Mouse (Mus musculus) embryo, embryonic 11 days (tissue): ENCODE measurements around the gene Rps7.
A peak's percentile ranks its signal among the peaks of the same experiment; 100 is the strongest.

Source experiments
- DNase-seq: peaks from one replicate; pipeline ENCODE4 v3.0.0-alpha.2; 2015

Rps7 gene

DNA sequence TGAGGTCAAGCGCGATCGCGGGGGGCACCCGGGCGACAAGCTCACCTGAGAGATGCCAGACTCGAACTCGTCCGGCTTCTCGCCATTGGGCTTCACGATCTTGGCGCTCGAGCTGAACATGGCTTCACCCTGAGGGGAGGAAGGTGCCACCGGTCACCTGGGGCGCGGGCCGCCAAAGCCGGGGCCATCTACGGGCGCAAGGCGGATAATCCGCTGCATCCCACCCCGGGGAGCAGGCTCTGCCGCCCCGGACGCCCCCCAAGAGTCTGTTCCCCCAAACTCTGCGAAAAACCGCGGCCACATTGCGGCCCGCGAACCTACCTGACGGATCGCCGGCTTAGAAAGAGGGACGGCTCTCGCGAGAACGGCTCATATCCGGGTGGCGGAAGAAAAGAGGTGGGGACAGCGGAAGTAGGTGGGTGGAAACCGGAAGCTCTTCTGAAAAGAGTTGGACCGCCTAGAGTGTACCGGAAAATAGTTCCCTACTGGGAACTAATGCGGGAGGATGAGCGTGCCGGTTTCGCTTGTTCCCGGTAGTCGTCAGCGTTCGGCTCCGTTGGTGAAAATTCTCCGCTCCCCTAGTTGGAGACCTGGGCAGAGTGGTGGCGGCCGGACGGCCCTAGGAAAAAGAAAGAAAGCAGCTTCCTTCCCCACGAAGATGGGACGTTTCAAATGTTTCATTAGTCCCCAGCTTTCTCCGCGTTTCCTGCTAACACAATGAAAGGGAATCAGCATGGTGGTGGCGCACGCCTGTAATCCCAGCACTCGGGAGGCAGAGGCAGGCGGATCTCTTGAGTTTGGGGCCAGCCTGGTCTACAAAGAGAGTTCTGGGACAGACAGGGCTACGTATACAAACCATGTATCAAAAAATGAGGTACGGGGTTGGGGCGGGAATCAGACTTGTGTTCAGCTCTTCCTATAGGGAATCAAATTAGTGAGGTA, at the start of gene Rps7:
Gene Rps7, minus strand, starts transcription at position 419 of the 942 bp plus-strand sequence.
- DNase-seq = peak; percentile 92

- DNase-seq = no peak
These were observed 48.9 kb upstream of the Rps7 start for GRCm38 (mm10) chr12:28684674-28685073.

GRCm38 (mm10) chr12:28675925-28676209, 40.1 kb upstream of the Rps7 start:
- no peak for DNase-seq

GRCm38 (mm10) chr12:28675121-28675924, 39.6 kb upstream of the Rps7 start, which contains the start of gene Adi1:
TSS of gene Adi1 (plus strand) at chr12:28675231.
- DNase-seq = peak; percentile 92

DNA sequence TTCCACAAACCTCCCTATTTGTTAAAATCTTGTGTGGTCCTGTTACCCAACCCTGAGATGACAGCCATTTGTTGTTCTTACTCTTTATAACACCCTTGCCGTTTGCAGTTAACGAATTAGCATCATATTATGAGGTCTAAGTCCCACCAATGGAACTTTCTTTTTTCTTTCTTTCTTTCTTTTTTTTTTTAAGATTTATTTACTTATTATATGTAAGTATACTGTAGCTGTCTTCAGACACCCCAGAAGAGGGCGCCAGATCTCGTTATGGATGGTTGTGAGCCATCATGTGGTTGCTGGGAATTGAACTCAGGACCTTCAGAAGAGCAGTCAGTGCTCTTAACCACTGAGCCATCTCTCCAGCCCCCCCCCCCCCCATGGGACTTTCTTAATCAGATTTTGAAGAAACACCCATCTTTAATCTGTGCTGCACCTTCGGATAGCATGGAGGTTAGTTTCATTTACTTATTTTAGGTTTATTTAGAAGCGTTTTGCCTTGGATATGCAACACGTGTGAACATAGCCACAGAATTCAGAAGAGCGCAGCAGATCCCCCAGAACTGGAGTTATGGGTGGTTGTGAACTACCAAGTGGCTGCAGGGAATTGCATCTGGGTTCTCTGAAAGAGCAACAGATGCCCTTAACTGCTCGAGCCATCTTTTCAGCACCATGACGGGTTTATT, 38.4 kb upstream of the Rps7 start:
- no peak for DNase-seq

- no peak for DNase-seq
These were observed 31.5 kb upstream of the Rps7 start for GRCm38 (mm10) chr12:28667287-28667686.

DNA sequence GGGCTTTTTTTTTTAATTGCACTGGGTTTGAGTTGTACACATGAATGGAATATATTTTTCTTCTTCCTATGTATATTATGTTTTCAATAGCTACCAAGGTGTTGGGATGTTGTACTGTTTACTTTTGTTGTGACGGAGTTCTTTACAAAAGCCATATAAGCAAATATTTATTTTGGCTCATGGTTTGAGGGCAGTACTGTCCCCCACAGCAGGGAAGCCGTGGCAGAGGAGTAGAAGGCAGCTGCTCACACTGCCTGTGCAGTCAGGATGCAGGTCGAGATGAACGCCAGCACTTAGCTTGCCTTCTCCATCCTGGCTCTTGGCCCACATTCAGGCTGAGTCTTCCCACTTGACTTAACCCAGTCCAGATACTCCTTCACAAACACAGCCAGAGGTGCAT, 31.0 kb upstream of the Rps7 start:
- no peak for DNase-seq

- no peak for DNase-seq
These were observed 26.9 kb upstream of the Rps7 start for GRCm38 (mm10) chr12:28662628-28663027.

GRCm38 (mm10) chr12:28649141-28650110, 13.7 kb upstream of the Rps7 start, which contains the start of gene Rnaseh1:
TSS of gene Rnaseh1 (plus strand) at chr12:28649602.
- DNase-seq = peak; percentile 96

DNA sequence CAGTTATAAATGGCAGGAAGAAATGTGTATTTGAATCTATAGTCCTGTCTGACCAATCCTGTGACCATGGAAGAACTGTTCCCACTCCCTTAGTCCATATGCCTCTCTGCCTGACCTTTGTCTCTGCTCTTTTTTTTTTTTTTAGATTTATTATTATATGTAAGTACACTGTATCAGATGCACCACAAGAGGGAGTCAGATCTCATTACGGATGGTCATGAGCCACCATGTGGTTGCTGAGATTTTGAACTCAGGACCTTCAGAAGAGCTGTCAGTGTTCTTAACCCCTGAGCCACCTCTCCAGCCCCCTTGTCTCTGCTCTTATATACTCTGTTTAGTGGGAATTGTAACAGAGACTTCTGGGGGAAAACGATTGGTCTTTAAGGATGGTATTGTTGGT, 3.0 kb upstream of the Rps7 start:
- DNase-seq = no peak

DNA sequence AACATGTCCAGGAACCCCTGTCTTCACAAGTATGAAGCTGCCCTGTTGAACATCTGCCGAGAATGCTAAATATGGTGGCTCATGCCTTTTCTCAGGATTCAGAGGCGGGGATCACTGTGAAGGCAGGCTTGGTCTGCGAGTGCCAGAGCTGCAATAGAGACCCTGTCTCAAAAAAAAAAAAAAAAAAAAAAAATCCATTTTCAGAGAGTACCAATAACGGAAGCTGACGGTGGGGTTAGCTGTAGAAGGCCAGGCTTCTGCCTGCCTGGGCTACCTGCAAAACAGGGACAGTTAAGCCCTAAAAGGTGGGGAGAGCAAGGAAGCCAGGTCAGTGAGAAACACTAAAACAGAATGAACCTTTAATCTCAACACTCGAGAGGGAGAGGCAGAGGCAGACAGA, 790 bp upstream of the Rps7 start:
- DNase-seq = no peak

DNA sequence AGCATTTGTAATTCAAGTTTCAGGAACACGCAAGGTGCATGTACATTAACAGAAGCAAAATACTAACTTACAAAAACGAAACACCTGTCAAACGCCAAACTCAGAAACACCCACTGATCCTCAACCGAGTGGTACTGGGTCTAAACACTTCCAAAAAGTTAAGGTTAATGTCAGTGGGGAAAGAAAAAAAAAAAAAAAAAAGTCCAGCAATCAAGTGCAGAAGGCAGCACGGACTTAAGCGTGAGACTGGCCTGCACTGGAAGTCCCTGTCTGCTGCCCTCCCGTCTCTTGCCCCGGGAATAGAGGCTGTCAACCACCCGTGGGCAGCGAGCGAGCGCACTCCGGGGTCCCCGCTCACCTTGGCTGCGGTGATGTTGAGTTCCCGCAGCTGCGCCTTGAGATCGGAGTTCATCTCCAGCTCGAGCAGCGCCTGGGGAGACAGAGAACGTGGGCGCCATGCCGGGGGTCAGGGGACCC, 657 bp downstream of the Rps7 start:
- no peak for DNase-seq

GRCm38 (mm10) chr12:28628436-28628835, 7.3 kb downstream of the Rps7 start:
- no peak for DNase-seq

- no peak for DNase-seq
These were observed 8.7 kb downstream of the Rps7 start for GRCm38 (mm10) chr12:28627092-28627491.

GRCm38 (mm10) chr12:28625407-28625806, 10.3 kb downstream of the Rps7 start:
- DNase-seq = no peak

DNA sequence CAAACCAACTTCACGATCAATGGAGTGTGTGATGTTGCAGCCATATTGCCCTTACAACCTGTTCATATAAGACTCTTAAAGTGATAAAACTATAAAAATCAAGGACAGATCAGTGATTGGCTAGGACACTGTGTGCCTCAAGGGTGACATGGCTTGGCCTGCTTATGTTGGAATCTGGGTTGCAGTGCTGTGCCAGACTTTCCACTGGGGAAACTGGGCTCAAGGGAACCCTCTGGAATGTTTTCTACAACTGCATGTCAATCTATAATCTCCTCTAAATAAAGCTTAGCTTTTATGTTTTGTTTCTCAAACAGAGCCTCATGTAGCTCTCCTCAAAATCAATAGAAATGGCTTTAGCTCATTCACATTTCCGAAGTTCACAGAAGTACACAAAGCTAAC, 11.5 kb downstream of the Rps7 start:
- DNase-seq = no peak

DNA sequence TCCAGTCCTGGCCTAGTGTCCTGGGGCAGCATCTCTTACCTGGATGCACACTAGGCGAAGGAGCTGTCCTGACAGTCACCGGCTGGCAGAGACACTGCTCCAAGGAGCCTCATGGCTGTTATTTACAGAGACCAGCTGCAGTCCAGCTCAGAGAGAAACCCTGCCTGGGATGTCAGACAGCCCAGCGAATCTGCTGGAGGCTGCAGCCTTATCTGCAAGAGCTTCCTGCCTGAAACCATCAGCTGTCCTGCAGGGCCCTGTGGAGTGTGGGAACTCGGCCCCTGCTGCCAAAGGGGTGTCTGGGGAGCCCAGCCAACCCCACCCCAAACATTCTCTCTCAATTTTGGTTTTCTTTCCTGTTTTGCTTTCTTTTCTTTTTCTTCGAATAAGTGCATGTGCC, 12.6 kb downstream of the Rps7 start, which contains the start of gene Colec11:
Gene Colec11, minus strand, starts transcription at position 183 of the 400 bp plus-strand sequence.
- no peak for DNase-seq

- no peak for DNase-seq
These were observed 13.1 kb downstream of the Rps7 start for GRCm38 (mm10) chr12:28622641-28623040.

- DNase-seq = no peak
These were observed 13.6 kb downstream of the Rps7 start for GRCm38 (mm10) chr12:28622167-28622532.

GRCm38 (mm10) chr12:28621451-28622166, 14.1 kb downstream of the Rps7 start:
- peak; percentile 27 for DNase-seq

- DNase-seq = no peak
These were observed 18.5 kb downstream of the Rps7 start for GRCm38 (mm10) chr12:28617297-28617696.
